Mouse (Mus musculus) intestine, embryonic 16.5 days (tissue): ENCODE measurements at regions not wholly inside any gene's neighbourhood (a gene's known extent, or its start where the extent isn't known, plus 50 kb on each side); places are given as distances from the start of the nearest gene placed in this dataset.

Source experiments
- ATAC-seq: fragments of 200-750 bp; cut with Nextera tagmentation; 2 replicates; pipeline ENCODE4 v1.8.0; 2017; ENCODE audit warnings: moderate TSS enrichment, moderate library complexity
- H3K27ac ChIP-seq: fragments of 300-500 bp; sonication (generic); 2 replicates; pipeline ENCODE4 v1.5.1; 2014; ENCODE audit warnings: mild to moderate bottlenecking, low read length
- H3K27me3 ChIP-seq: fragments of 300-500 bp; sonication (generic); replicated peaks from 2 replicates; pipeline ENCODE4 v1.6.1; 2014; ENCODE audit warnings: low read length, control low read depth, mixed read lengths; ENCODE audit not compliant: control insufficient read depth, insufficient read depth
- H3K36me3 ChIP-seq: fragments of 300-500 bp; sonication (generic); 2 replicates; pipeline ENCODE4 v1.6.1; 2014; ENCODE audit warnings: low read length, control low read depth; ENCODE audit not compliant: control insufficient read depth, insufficient read depth
- H3K4me1 ChIP-seq: fragments of 300-500 bp; sonication (generic); 2 replicates; pipeline ENCODE4 v1.6.1; 2014; ENCODE audit warnings: low read length, control low read depth, mixed read lengths; ENCODE audit not compliant: control insufficient read depth, insufficient read depth
- H3K4me2 ChIP-seq: fragments of 300-500 bp; sonication (generic); 2 replicates; pipeline ENCODE4 v1.6.1; 2014; ENCODE audit warnings: low read depth, low read length, control low read depth
- H3K4me3 ChIP-seq: fragments of 300-500 bp; sonication (generic); 2 replicates; pipeline ENCODE4 v1.5.1; 2014; ENCODE audit warnings: mild to moderate bottlenecking, low read length
- H3K9ac ChIP-seq: fragments of 300-500 bp; sonication (generic); 2 replicates; pipeline ENCODE4 v1.6.1; 2014; ENCODE audit warnings: low read depth, low read length
- H3K9me3 ChIP-seq: fragments of 300-500 bp; sonication (generic); 2 replicates; pipeline ENCODE4 v1.6.1; 2016; ENCODE audit warnings: low read length, control low read depth; ENCODE audit not compliant: control insufficient read depth
- WGBS: fragments of 180-500 bp; shearing (Covaris S2); extraction: QIAGEN DNeasy Blood & Tissue Kit; methylation state at CpG from one replicate; pipeline ENCODE4 v1.1.7; 2014; 5-methylcytosine and 5-hydroxymethylcytosine counted together

- Histone ChIP-seq H3K27ac (no peak overlapping the region), H3K4me3 (no peak overlapping the region), H3K9ac (no peak overlapping the region), H3K9me3 (no peaks in the 10 kb centered on the region), H3K36me3 (no peaks in the 10 kb centered on the region), H3K4me1 (no peaks in the 10 kb centered on the region; the same call in 1 of the 2 replicates), H3K27me3 (no peaks in the 10 kb centered on the region), H3K4me2 (no peak overlapping the region)
- 31% methylated on average over 12 of the region's 12 CpGs for WGBS
- no peak for ATAC-seq
Observed at GRCm38 (mm10) chr12:70544326-70544725, 91.4 kb downstream of the Tmx1 start.

GRCm38 (mm10) chr12:70544850-70545510 is 92.1 kb downstream of the Tmx1 start:
- WGBS, result 52% methylated on average over 7 of the region's 7 CpGs
- no peak overlapping the region for H3K4me3 ChIP-seq
- H3K4me2 ChIP-seq, result no peak overlapping the region
- no peaks in the 10 kb centered on the region for H3K36me3 ChIP-seq
- ATAC-seq, result no peak
- no peaks in the 10 kb centered on the region for H3K27me3 ChIP-seq
- no peak overlapping the region for H3K9ac ChIP-seq
- no peak overlapping the region for H3K27ac ChIP-seq
- H3K9me3 ChIP-seq, result no peaks in the 10 kb centered on the region
- no peaks in the 10 kb centered on the region; the same call in 1 of the 2 replicates for H3K4me1 ChIP-seq

- H3K27me3 ChIP-seq, result no peaks in the 10 kb centered on the region
- no peak overlapping the region for H3K9ac ChIP-seq
- no peaks in the 10 kb centered on the region; the same call in 1 of the 2 replicates for H3K4me1 ChIP-seq
- 76% methylated on average over 6 of the region's 6 CpGs for WGBS
- no peak for ATAC-seq
- no peak overlapping the region for H3K4me3 ChIP-seq
- H3K27ac ChIP-seq, result no peak overlapping the region
- no peak overlapping the region for H3K4me2 ChIP-seq
- no peaks in the 10 kb centered on the region for H3K9me3 ChIP-seq
- no peaks in the 10 kb centered on the region for H3K36me3 ChIP-seq
Observed at GRCm38 (mm10) chr12:70547199-70547598, 94.3 kb downstream of the Tmx1 start.

- no peak overlapping the region for H3K27ac ChIP-seq
- no peak for ATAC-seq
- H3K9me3 ChIP-seq, result no peaks in the 10 kb centered on the region
- H3K36me3 ChIP-seq, result no peaks in the 10 kb centered on the region
- WGBS, result 80% methylated on average over 9 of the region's 9 CpGs
- H3K9ac ChIP-seq, result no peak overlapping the region
- H3K4me3 ChIP-seq, result no peak overlapping the region
- H3K27me3 ChIP-seq, result no peaks in the 10 kb centered on the region
- H3K4me1 ChIP-seq, result no peaks in the 10 kb centered on the region
- H3K4me2 ChIP-seq, result no peak overlapping the region
Observed at GRCm38 (mm10) chr12:70549296-70549695, 96.4 kb downstream of the Tmx1 start.

- 84% methylated on average over 6 of the region's 6 CpGs for WGBS
- no peak for ATAC-seq
Observed at GRCm38 (mm10) chr12:70553866-70554265, 101.0 kb downstream of the Tmx1 start.

GRCm38 (mm10) chr12:70554586-70554985 is 101.7 kb downstream of the Tmx1 start:
- H3K4me2 ChIP-seq, result no peak overlapping the region
- no peak for ATAC-seq
- no peak overlapping the region for H3K9ac ChIP-seq
- WGBS, result 55% methylated on average over 7 of the region's 7 CpGs
- no peaks in the 10 kb centered on the region for H3K9me3 ChIP-seq
- H3K27me3 ChIP-seq, result no peaks in the 10 kb centered on the region
- no peaks in the 10 kb centered on the region for H3K36me3 ChIP-seq
- no peak overlapping the region for H3K4me3 ChIP-seq
- no peak overlapping the region for H3K27ac ChIP-seq
- H3K4me1 ChIP-seq, result no peaks in the 10 kb centered on the region

More at GRCm38 (mm10) chr12:70553866-70554265, 101.0 kb downstream of the Tmx1 start:
- Histone ChIP-seq H3K36me3 (no peaks in the 10 kb centered on the region), H3K4me2 (no peak overlapping the region), H3K27ac (no peak overlapping the region), H3K27me3 (no peaks in the 10 kb centered on the region), H3K9me3 (no peaks in the 10 kb centered on the region), H3K4me3 (no peak overlapping the region), H3K4me1 (no peaks in the 10 kb centered on the region), H3K9ac (no peak overlapping the region)

- no peak for ATAC-seq
- Histone ChIP-seq H3K27ac (no peak overlapping the region), H3K4me1 (no peaks in the 10 kb centered on the region)
Observed at GRCm38 (mm10) chr12:70555723-70556122, 102.8 kb downstream of the Tmx1 start.

GRCm38 (mm10) chr12:70556820-70557219 is 103.9 kb downstream of the Tmx1 start:
- no peaks in the 10 kb centered on the region for H3K9me3 ChIP-seq
- no peak overlapping the region for H3K4me2 ChIP-seq
- H3K27me3 ChIP-seq, result no peaks in the 10 kb centered on the region
- H3K36me3 ChIP-seq, result no peaks in the 10 kb centered on the region
- ATAC-seq, result no peak
- H3K9ac ChIP-seq, result no peak overlapping the region
- H3K4me3 ChIP-seq, result no peak overlapping the region
- H3K27ac ChIP-seq, result no peak overlapping the region
- WGBS, result 52% methylated on average over 6 of the region's 6 CpGs
- no peaks in the 10 kb centered on the region for H3K4me1 ChIP-seq

More at GRCm38 (mm10) chr12:70555723-70556122, 102.8 kb downstream of the Tmx1 start:
- H3K4me2 ChIP-seq, result no peak overlapping the region
- no peak overlapping the region for H3K9ac ChIP-seq
- no peaks in the 10 kb centered on the region for H3K9me3 ChIP-seq
- 56% methylated on average over 3 of the region's 3 CpGs for WGBS
- no peak overlapping the region for H3K4me3 ChIP-seq
- H3K27me3 ChIP-seq, result no peaks in the 10 kb centered on the region
- no peaks in the 10 kb centered on the region for H3K36me3 ChIP-seq

GRCm38 (mm10) chr12:70563446-70563845 is 110.6 kb downstream of the Tmx1 start:
- Histone ChIP-seq H3K27me3 (no peaks in the 10 kb centered on the region), H3K27ac (no peak overlapping the region), H3K4me3 (no peak overlapping the region), H3K4me2 (no peak overlapping the region), H3K36me3 (no peaks in the 10 kb centered on the region), H3K9me3 (no peaks in the 10 kb centered on the region), H3K9ac (no peak overlapping the region), H3K4me1 (no peaks in the 10 kb centered on the region)
- 86% methylated on average over 4 of the region's 4 CpGs for WGBS
- no peak for ATAC-seq

- no peaks in the 10 kb centered on the region for H3K36me3 ChIP-seq
- no peak overlapping the region for H3K4me2 ChIP-seq
- no peak overlapping the region for H3K27ac ChIP-seq
- WGBS, result 44% methylated on average over 7 of the region's 7 CpGs
- H3K9me3 ChIP-seq, result no peaks in the 10 kb centered on the region
- no peaks in the 10 kb centered on the region for H3K27me3 ChIP-seq
- H3K4me3 ChIP-seq, result no peak overlapping the region
- ATAC-seq, result no peak
- H3K9ac ChIP-seq, result no peak overlapping the region
- no peaks in the 10 kb centered on the region for H3K4me1 ChIP-seq
Observed at GRCm38 (mm10) chr12:70575665-70576064, 122.8 kb downstream of the Tmx1 start.
